Mouse (Mus musculus): ENCODE data around the gene Sec16b. TPM values are rescaled to one million over a fixed set of nuclear protein-coding genes. Genes with fewer than 3 reads are reported as not detected.

The Sec16b gene
- total and polyA plus RNA-seq, 3 experiments = 13.9 to 19.6 (median 14.6) TPM

GRCm38 (mm10) chr1:157501352-157501945, 5.1 kb upstream of the Sec16b start:
- no peak overlapping the region for H3K27ac ChIP-seq (ENCODE audit: insufficient read depth, low read depth)
- in situ Hi-C loops (cut with MboI; ENCODE audit: low pct_ligation_motif_present, low pct_unique_long_range_greater_than_20kb, low sequenced_read_pairs) (no loop called here), dilution Hi-C loops (cut with MboI; ENCODE audit: extremely low pct_ligation_motif_present, extremely low pct_unique_long_range_greater_than_20kb, low sequenced_read_pairs) (no loop called here)
- H3K4me1 ChIP-seq (ENCODE audit: control insufficient read depth in 1 of 2, insufficient read depth in 2 of 2) = peaks cover 0 to 10% of the 10 kb centered on the region in 2 experiments; a peak in 2 of 4 replicates
- TF ChIP-seq MAZ (IDR thresholded peaks at IDR 0.05; ENCODE audit: low read depth, low read length) (no peak), JUN (IDR thresholded peaks at IDR 0.05; ENCODE audit: insufficient read depth, low read depth, low read length) (no peak), POLR2AphosphoS2 (IDR thresholded peaks at IDR 0.05; ENCODE audit: low read depth, low read length) (no peak), EP300 (IDR thresholded peaks at IDR 0.05; ENCODE audit: low read length) (no peak), MXI1 (IDR thresholded peaks at IDR 0.05; ENCODE audit: low read depth, low read length) (no peak), SMC3 (IDR thresholded peaks at IDR 0.05; ENCODE audit: low read depth, low read length) (no peak), CTCF (conservative IDR thresholded peaks at IDR 0.05 in 1 of 2, IDR thresholded peaks at IDR 0.05 in 1 of 2; ENCODE audit: low read depth in 2 of 2, low read length in 2 of 2) (no peak), USF2 (conservative IDR thresholded peaks at IDR 0.05; ENCODE audit: low read depth, low read length) (no peak), ZKSCAN1 (IDR thresholded peaks at IDR 0.05; ENCODE audit: borderline replicate concordance, low read depth, low read length) (no peak), CHD2 (IDR thresholded peaks at IDR 0.05; ENCODE audit: low read length) (no peak)
- peaks cover 0 to 9% of the 10 kb centered on the region in 2 experiments for H3K36me3 ChIP-seq (replicated peaks in 1 of 2; ENCODE audit: control insufficient read depth in 1 of 2, insufficient read depth in 1 of 2, low read length in 1 of 2)
- H3K4me2 ChIP-seq (ENCODE audit: insufficient read depth, low read depth, poor library complexity, severe bottlenecking) = no peak overlapping the region
- no peak overlapping the region for H3K4me3 ChIP-seq (replicated peaks in 1 of 3; ENCODE audit: low read depth in 2 of 3, low read length in 2 of 3, poor library complexity in 1 of 3)
- H3K9ac ChIP-seq (ENCODE audit: insufficient read depth, low read depth) = no peak overlapping the region
- H3K9me3 ChIP-seq (replicated peaks; ENCODE audit: low read length) = peaks cover 13% of the 10 kb centered on the region
- H3K79me2 ChIP-seq (replicated peaks; ENCODE audit: control insufficient read depth, extremely low read depth, insufficient read depth, poor library complexity, severe bottlenecking) = no peaks in the 10 kb centered on the region
- DNase-seq (ENCODE audit: extremely low read depth) = no peak
- no peaks in the 10 kb centered on the region for H3K27me3 ChIP-seq (replicated peaks)

DNA sequence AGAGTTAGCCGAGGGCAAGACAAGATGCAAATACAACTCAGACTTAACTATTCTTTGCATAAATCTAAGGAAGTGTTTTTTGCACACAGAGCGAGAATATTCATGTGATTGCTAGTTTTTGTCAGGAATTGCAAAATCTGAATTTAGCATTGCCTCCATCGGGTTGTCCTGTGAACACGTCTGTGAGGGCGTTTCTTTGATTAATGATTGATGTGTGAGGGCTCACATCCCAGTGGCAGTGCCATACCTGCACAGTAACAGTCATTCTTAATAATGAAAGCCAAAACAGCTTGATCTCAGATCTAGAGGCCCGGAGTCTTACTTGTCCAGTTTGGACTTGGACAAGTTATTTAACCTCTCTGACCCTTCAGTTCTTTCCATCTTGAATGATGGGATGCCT, 3.5 kb upstream of the Sec16b start:
- Histone ChIP-seq H3K4me2 (ENCODE audit: insufficient read depth, low read depth, poor library complexity, severe bottlenecking) (0 out of 2 replicates have a peak overlapping the region, but pooled peaks have one; percentile 10), H3K27ac (ENCODE audit: insufficient read depth, low read depth) (no peak overlapping the region), H3K36me3 (replicated peaks in 1 of 2; ENCODE audit: control insufficient read depth in 1 of 2, insufficient read depth in 1 of 2, low read length in 1 of 2) (peaks cover 0 to 9% of the 10 kb centered on the region in 2 experiments), H3K9me3 (replicated peaks; ENCODE audit: low read length) (peaks cover 13% of the 10 kb centered on the region), H3K4me3 (replicated peaks in 1 of 3; ENCODE audit: low read depth in 2 of 3, low read length in 2 of 3, poor library complexity in 1 of 3) (no peak overlapping the region), H3K9ac (ENCODE audit: insufficient read depth, low read depth) (no peak overlapping the region), H3K27me3 (replicated peaks) (no peaks in the 10 kb centered on the region), H3K79me2 (replicated peaks; ENCODE audit: control insufficient read depth, extremely low read depth, insufficient read depth, poor library complexity, severe bottlenecking) (no peaks in the 10 kb centered on the region), H3K4me1 (ENCODE audit: control insufficient read depth in 1 of 2, insufficient read depth in 2 of 2) (peaks cover 4 to 12% of the 10 kb centered on the region in 2 experiments)
- DNase-seq (ENCODE audit: extremely low read depth) = no peak
- in situ Hi-C loops (cut with MboI; ENCODE audit: low pct_ligation_motif_present, low pct_unique_long_range_greater_than_20kb, low sequenced_read_pairs) (no loop called here), dilution Hi-C loops (cut with MboI; ENCODE audit: extremely low pct_ligation_motif_present, extremely low pct_unique_long_range_greater_than_20kb, low sequenced_read_pairs) (no loop called here)
- TF ChIP-seq ZC3H11A (IDR thresholded peaks at IDR 0.05; ENCODE audit: low read depth, low read length) (no peak), TBP (conservative IDR thresholded peaks at IDR 0.05; ENCODE audit: low read depth, low read length) (no peak), E2F4 (IDR thresholded peaks at IDR 0.05; ENCODE audit: insufficient replicate concordance, low read depth, low read length) (no peak), RCOR1 (conservative IDR thresholded peaks at IDR 0.05; ENCODE audit: low read depth, low read length) (no peak), POLR2AphosphoS2 (IDR thresholded peaks at IDR 0.05; ENCODE audit: low read depth, low read length) (no peak)
